Mouse (Mus musculus): Measurements from ENCODE around the gene Agl.

Agl gene

GRCm38 (mm10) chr3:116740963-116741362 is 67.0 kb downstream of the Agl start:
- no peak for DNase-seq

GRCm38 (mm10) chr3:116740106-116740505 is 67.9 kb downstream of the Agl start:
- no peak for DNase-seq

GRCm38 (mm10) chr3:116737326-116737731 is 70.6 kb downstream of the Agl start:
- DNase-seq = no peak

- no peak for DNase-seq
Measured at GRCm38 (mm10) chr3:116729483-116730174, 78.3 kb downstream of the Agl start.

GRCm38 (mm10) chr3:116726807-116727206 is 81.2 kb downstream of the Agl start:
- DNase-seq = no peak

- DNase-seq = no peak
Measured at GRCm38 (mm10) chr3:116723496-116724481, 84.2 kb downstream of the Agl start.

- no peak for DNase-seq
Measured at GRCm38 (mm10) chr3:116722980-116723379, 85.0 kb downstream of the Agl start.

GRCm38 (mm10) chr3:116718951-116719350 is 89.0 kb downstream of the Agl start:
- DNase-seq = no peak

- no peak for DNase-seq
Measured at GRCm38 (mm10) chr3:116713031-116713430, 94.9 kb downstream of the Agl start.

- no peak for DNase-seq
Measured at GRCm38 (mm10) chr3:116712436-116712881, 95.5 kb downstream of the Agl start, which contains the start of gene Slc35a3. TSS of gene Slc35a3 (minus strand) at chr3:116712831.

- peak; percentile 82 for DNase-seq
Measured at GRCm38 (mm10) chr3:116711624-116712435, 96.1 kb downstream of the Agl start.

- no peak for DNase-seq
Measured at GRCm38 (mm10) chr3:116710941-116711340, 97.0 kb downstream of the Agl start.

GRCm38 (mm10) chr3:116705637-116706204 is 102.2 kb downstream of the Agl start:
- DNase-seq = no peak

- DNase-seq = no peak
Measured at GRCm38 (mm10) chr3:116703835-116704234, 104.1 kb downstream of the Agl start.

- no peak for DNase-seq
Measured at GRCm38 (mm10) chr3:116702647-116703272, 105.2 kb downstream of the Agl start.

- DNase-seq = no peak
Measured at GRCm38 (mm10) chr3:116701601-116702000, 106.4 kb downstream of the Agl start.

- DNase-seq = no peak
Measured at GRCm38 (mm10) chr3:116698786-116699185, 109.2 kb downstream of the Agl start.

GRCm38 (mm10) chr3:116695666-116695985 is 112.3 kb downstream of the Agl start:
- DNase-seq = no peak

GRCm38 (mm10) chr3:116694955-116695665 is 112.9 kb downstream of the Agl start:
- DNase-seq = no peak

- no peak for DNase-seq
Measured at GRCm38 (mm10) chr3:116694312-116694711, 113.7 kb downstream of the Agl start.

Data from right cerebral cortex, postnatal 14 days (tissue).